Mouse (Mus musculus) intestine, embryonic 14.5 days (tissue): ENCODE measurements around the gene Cd72. TPM values are rescaled to one million over a fixed set of nuclear protein-coding genes. Genes with fewer than 3 reads are reported as not detected.

Source experiments
- ATAC-seq: fragments of 200-750 bp; cut with Nextera tagmentation; replicated peaks from 2 replicates; pipeline ENCODE4 v1.8.0; 2017; ENCODE audit warnings: low read depth, moderate number of reproducible peaks, moderate TSS enrichment, moderate library complexity; ENCODE audit not compliant: low FRiP score, low TSS enrichment
- DNase-seq: peaks from one replicate; pipeline ENCODE4 v3.0.0-alpha.2; 2018; ENCODE audit warnings: low spot score
- H3K27ac ChIP-seq: fragments of 300-500 bp; sonication (generic); 2 replicates; pipeline ENCODE4 v1.5.1; 2014; ENCODE audit warnings: low read depth, mild to moderate bottlenecking, control low read depth
- H3K27me3 ChIP-seq: fragments of 300-500 bp; sonication (generic); replicated peaks from 2 replicates; pipeline ENCODE4 v1.6.1; 2014; ENCODE audit warnings: low read length, control low read depth; ENCODE audit not compliant: control insufficient read depth, insufficient read depth
- H3K36me3 ChIP-seq: fragments of 300-500 bp; sonication (generic); 2 replicates; pipeline ENCODE4 v1.6.1; 2014; ENCODE audit warnings: low read length, control low read depth; ENCODE audit not compliant: control insufficient read depth, insufficient read depth
- H3K4me1 ChIP-seq: fragments of 300-500 bp; sonication (generic); replicated peaks from 2 replicates; pipeline ENCODE4 v1.6.1; 2014; ENCODE audit warnings: low read length, control low read depth, mixed read lengths; ENCODE audit not compliant: control insufficient read depth, insufficient read depth
- H3K4me2 ChIP-seq: fragments of 300-500 bp; sonication (generic); 2 replicates; pipeline ENCODE4 v1.6.1; 2014; ENCODE audit warnings: low read length
- H3K4me3 ChIP-seq: fragments of 300-500 bp; sonication (generic); 2 replicates; pipeline ENCODE4 v1.5.1; 2014; ENCODE audit warnings: low read depth, low read length, control low read depth, mixed read lengths
- H3K9ac ChIP-seq: fragments of 300-500 bp; sonication (generic); 2 replicates; pipeline ENCODE4 v1.6.1; 2014; ENCODE audit warnings: mild to moderate bottlenecking, low read length
- H3K9me3 ChIP-seq: fragments of 300-500 bp; sonication (generic); 2 replicates; pipeline ENCODE4 v1.6.1; 2016; ENCODE audit warnings: low read length, control low read depth; ENCODE audit not compliant: control insufficient read depth
- WGBS: fragments of 180-500 bp; shearing (Covaris S2); extraction: QIAGEN DNeasy Blood & Tissue Kit; methylation state at CpG from one replicate; pipeline ENCODE4 v1.1.7; 2014; 5-methylcytosine and 5-hydroxymethylcytosine counted together
- polyA plus RNA-seq: library from polyadenylated mRNA; unstranded; fragments of >200 nt; fragmentation: Nextera tagmentation; extraction: Ambion mirVana; gene quantifications from 2 replicates; pipeline ENCODE4 v1.2.1, GENCODE M21; 2014

Gene Cd72
- polyA plus RNA-seq, 1 experiment from 2014 or later: 4.8 TPM

GRCm38 (mm10) chr4:43398014-43398413, 56.4 kb downstream of the Cd72 start:
- Histone ChIP-seq H3K27ac (no peak overlapping the region), H3K4me2 (no peak overlapping the region), H3K4me3 (no peak overlapping the region), H3K36me3 (no peaks in the 10 kb centered on the region), H3K27me3 (no peaks in the 10 kb centered on the region), H3K9me3 (no peaks in the 10 kb centered on the region), H3K9ac (no peak overlapping the region), H3K4me1 (peaks cover 52% of the 10 kb centered on the region)
- 78% methylated on average over 4 of the region's 4 CpGs for WGBS
- ATAC-seq: no peak
- DNase-seq: no peak

Other genes with a start within 250 kb of the Cd72 start
- 0.62 and 0.70 TPM in 2 replicates for gene Atp8b5, start 187.5 kb downstream of the Cd72 start, polyA plus RNA-seq
- gene Rusc2, start 72.6 kb downstream of the Cd72 start, polyA plus RNA-seq: 11.2 and 11.7 TPM in 2 replicates
- 0.18 TPM in 1 of 2 replicates, not detected in the other for gene Fam166b, start 25.5 kb downstream of the Cd72 start, polyA plus RNA-seq
- 8.6 and 9.5 TPM in 2 replicates for gene Tesk1, start 12.7 kb downstream of the Cd72 start, polyA plus RNA-seq
- gene Sit1, start 29.1 kb upstream of the Cd72 start, polyA plus RNA-seq: not detected in 2 replicates
- gene Ccdc107, start 38.3 kb upstream of the Cd72 start, polyA plus RNA-seq: 109 and 128 TPM in 2 replicates
- 42.5 and 47.6 TPM in 2 replicates for gene Arhgef39, start 45.1 kb upstream of the Cd72 start, polyA plus RNA-seq
- 4.0 and 9.4 TPM in 2 replicates for gene Car9, start 52.3 kb upstream of the Cd72 start, polyA plus RNA-seq
- gene Tpm2, start 69.1 kb upstream of the Cd72 start, polyA plus RNA-seq: 516 and 574 TPM in 2 replicates
- gene Creb3, start 107.7 kb upstream of the Cd72 start, polyA plus RNA-seq: 64.8 and 68.6 TPM in 2 replicates
- 66.0 and 69.8 TPM in 2 replicates for gene Tln1, start 108.1 kb upstream of the Cd72 start, polyA plus RNA-seq
- 25.4 and 29.7 TPM in 2 replicates for gene Rgp1, start 124.1 kb upstream of the Cd72 start, polyA plus RNA-seq
- gene Gba2, start 124.2 kb upstream of the Cd72 start, polyA plus RNA-seq: 13.2 and 15.5 TPM in 2 replicates
- gene Msmp, start 129.9 kb upstream of the Cd72 start, polyA plus RNA-seq: 0.49 and 1.3 TPM in 2 replicates
- gene Npr2, start 177.3 kb upstream of the Cd72 start, polyA plus RNA-seq: 11.1 and 12.1 TPM in 2 replicates
- gene Spag8, start 199.0 kb upstream of the Cd72 start, polyA plus RNA-seq: 0.74 and 1.2 TPM in 2 replicates
- 113 and 115 TPM in 2 replicates for gene Hint2, start 201.8 kb upstream of the Cd72 start, polyA plus RNA-seq
- gene Tmem8b, start 214.3 kb upstream of the Cd72 start, polyA plus RNA-seq: 4.2 TPM in 2 replicates
- 2.9 and 3.9 TPM in 2 replicates for gene Fam221b, start 214.5 kb upstream of the Cd72 start, polyA plus RNA-seq
- gene Olfr70, start 246.2 kb upstream of the Cd72 start, polyA plus RNA-seq: not detected in 2 replicates